Mouse (Mus musculus): ENCODE measurements around the gene Ankrd33b. TPM values are rescaled to one million over a fixed set of nuclear protein-coding genes. Genes with fewer than 3 reads are reported as not detected.

The Ankrd33b gene
- total RNA-seq, 2 experiments from 2014 or later, result 58.7 to 59.4 TPM

DNA sequence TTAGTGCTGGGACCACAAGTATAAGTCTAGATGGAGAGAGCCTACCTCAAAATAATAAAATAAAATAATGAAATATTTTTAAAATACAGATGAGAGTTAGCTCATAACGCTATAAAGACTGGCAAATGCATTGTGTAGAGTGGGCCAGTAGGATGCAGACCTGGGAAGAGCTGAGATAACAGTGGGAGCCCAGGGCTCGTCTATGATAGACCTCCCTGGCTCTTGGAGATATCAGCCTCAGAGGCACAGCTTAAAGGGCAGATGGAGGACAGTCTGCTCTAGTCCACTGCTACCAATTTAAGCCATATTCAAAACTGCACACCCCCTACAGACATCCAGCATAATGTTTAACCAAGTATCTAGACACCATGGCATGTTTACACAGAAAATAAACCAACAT, 86.8 kb downstream of the Ankrd33b start:
- H3K27ac ChIP-seq, result no peak overlapping the region
- no peak for TF ChIP-seq CTCF (conservative IDR thresholded peaks at IDR 0.05)
- DNase-seq (ENCODE audit: low spot score in 2 of 2), result no peak
- H3K4me3 ChIP-seq, result no peak overlapping the region

GRCm38 (mm10) chr15:31280059-31280458, 87.5 kb downstream of the Ankrd33b start:
- Histone ChIP-seq H3K27ac (no peak overlapping the region), H3K4me3 (no peak overlapping the region)
- DNase-seq (ENCODE audit: low spot score in 2 of 2), result no peak
- no peak for TF ChIP-seq CTCF (conservative IDR thresholded peaks at IDR 0.05)

- H3K4me3 ChIP-seq, result no peak overlapping the region
- DNase-seq (ENCODE audit: low spot score in 2 of 2), result no peak
- no peak overlapping the region for H3K27ac ChIP-seq
- no peak for TF ChIP-seq CTCF (conservative IDR thresholded peaks at IDR 0.05)
These were observed 87.9 kb downstream of the Ankrd33b start for GRCm38 (mm10) chr15:31279577-31280004.

DNA sequence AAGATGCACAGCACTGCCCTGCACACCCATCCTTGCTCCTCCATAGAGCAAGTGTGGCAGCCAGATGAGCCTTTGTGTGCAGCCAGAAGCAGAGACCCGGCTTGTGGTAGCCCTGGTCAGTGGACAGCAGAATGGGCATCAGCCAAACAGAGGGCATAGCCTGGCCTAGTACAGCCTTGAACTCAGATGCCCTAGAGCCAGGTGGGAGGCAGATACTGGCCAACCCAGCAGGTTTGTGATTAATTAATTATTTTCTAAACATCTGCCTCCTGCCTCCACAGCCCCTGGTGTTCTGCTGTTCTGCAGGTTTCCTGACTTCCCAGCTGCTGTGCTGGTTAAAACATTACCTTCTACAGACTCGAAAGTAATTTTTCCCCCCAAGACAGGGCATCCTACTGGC, 88.4 kb downstream of the Ankrd33b start:
- no peak for DNase-seq (ENCODE audit: low spot score in 2 of 2)
- Histone ChIP-seq H3K4me3 (no peak overlapping the region), H3K27ac (no peak overlapping the region)
- no peak for TF ChIP-seq CTCF (conservative IDR thresholded peaks at IDR 0.05)

DNA sequence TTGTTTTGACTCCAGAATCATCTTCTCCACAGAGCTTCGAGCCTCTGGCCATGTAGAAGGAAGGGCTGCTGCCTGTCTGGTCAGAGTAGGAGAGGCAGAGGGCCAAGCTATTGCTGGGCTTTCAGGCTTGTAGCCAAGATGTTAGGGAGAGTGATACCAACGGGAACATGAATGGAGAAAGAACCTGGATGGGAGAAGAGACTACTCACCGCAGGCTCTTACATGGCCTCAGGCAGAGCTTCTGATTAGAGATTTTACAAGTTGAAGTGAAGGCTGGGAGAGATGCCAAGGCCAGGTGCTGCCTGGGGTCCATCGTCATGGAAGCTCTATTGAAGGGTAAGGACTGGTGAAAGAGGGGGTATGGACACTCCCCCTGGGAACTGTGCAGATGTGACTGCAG, 89.4 kb downstream of the Ankrd33b start:
- H3K4me3 ChIP-seq, result no peak overlapping the region
- H3K27ac ChIP-seq, result no peak overlapping the region
- no peak for DNase-seq (ENCODE audit: low spot score in 2 of 2)
- no peak for TF ChIP-seq CTCF (conservative IDR thresholded peaks at IDR 0.05)

DNA sequence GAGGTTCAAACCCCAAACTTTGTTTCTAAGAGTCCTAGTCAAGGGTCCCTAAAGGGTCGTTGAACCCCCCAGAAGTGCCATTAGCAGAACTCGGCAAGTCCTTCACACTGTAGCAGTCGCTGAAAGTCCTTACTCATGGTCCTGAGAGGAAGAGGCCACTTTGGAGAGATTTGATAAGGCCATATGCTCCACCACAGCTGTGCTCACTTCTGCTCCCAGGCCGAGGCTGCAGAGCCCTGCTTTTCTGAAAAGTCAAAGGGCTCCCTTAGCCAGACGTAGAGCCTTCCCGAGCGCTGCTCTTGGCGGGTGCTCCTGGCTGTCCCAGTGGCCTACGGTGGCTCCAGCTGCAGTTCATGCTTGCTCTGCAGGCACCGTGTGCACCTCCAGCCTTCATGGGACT, 94.0 kb downstream of the Ankrd33b start:
- DNase-seq (ENCODE audit: low spot score in 2 of 2), result no peak
- Histone ChIP-seq H3K4me3 (no peak overlapping the region), H3K27ac (no peak overlapping the region)
- TF ChIP-seq CTCF (conservative IDR thresholded peaks at IDR 0.05), result no peak

DNA sequence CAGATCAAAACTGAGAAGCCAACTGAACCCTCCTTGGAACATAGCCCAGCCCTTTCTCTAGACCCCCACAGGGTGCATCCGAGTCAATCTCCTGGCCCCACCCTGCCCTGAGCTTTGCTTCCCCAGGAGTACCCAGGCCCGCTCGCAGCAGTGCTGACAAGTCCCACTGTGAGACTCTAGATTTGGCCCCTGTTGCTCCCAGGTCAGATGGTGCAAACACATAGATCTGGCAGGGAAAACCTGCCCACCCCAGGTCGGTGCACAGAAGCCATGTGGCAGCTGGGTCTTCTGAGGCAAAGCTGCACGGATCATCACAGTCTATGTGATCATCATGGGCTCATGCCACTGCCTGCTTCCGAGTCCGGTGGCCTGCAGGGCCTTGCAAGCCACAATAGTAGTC, 94.8 kb downstream of the Ankrd33b start:
- no peak for DNase-seq (ENCODE audit: low spot score in 2 of 2)
- TF ChIP-seq CTCF (conservative IDR thresholded peaks at IDR 0.05), result no peak
- Histone ChIP-seq H3K27ac (no peak overlapping the region), H3K4me3 (no peak overlapping the region)

DNA sequence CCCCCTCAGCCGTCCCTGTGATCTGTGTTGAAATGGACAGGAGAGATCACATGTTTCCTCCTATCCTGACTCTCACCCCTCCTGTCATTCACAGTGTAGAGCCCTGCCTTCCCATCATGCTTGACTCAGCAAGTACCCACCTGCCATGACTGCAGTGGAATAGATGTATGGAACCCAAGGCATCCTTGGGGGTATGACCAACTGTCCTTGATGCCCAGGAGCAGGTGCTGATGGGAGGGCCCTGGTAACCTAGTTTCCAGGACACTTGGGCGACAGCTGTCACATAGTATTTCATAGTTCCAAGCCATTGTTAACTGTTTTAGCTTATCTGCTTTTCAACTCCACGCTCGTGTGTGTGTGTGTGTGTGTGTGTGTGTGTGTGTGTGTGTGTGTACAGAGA, 98.0 kb downstream of the Ankrd33b start:
- Histone ChIP-seq H3K4me3 (no peak overlapping the region), H3K27ac (no peak overlapping the region)
- no peak for TF ChIP-seq CTCF (conservative IDR thresholded peaks at IDR 0.05)
- DNase-seq (ENCODE audit: low spot score in 2 of 2), result no peak

GRCm38 (mm10) chr15:31268148-31268547, 99.4 kb downstream of the Ankrd33b start:
- DNase-seq (ENCODE audit: low spot score in 2 of 2), result no peak
- Histone ChIP-seq H3K4me3 (no peak overlapping the region), H3K27ac (no peak overlapping the region)
- TF ChIP-seq CTCF (conservative IDR thresholded peaks at IDR 0.05), result no peak

DNA sequence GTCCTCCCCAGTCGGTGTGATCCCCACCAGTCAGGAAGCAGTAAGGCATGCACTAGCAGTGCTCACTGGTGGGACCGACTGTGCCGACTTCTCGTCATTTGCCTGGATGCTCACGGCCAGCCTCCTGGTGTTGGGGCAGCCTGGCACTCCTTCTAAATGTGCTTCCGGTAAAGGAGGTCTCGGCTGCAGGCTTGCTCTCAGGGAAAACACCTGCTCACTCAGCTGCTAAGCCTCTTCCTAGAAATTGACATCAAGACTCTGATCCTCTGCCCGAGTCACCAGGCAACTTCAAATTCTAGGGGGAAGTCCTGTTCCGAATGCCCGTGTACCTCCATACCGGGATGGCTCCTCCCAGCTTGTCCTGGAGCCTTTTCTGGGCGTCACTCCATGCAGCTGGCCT, 101.7 kb downstream of the Ankrd33b start:
- Histone ChIP-seq H3K27ac (no peak overlapping the region), H3K4me3 (no peak overlapping the region)
- TF ChIP-seq CTCF (conservative IDR thresholded peaks at IDR 0.05), result no peak
- no peak for DNase-seq (ENCODE audit: low spot score in 2 of 2)

DNA sequence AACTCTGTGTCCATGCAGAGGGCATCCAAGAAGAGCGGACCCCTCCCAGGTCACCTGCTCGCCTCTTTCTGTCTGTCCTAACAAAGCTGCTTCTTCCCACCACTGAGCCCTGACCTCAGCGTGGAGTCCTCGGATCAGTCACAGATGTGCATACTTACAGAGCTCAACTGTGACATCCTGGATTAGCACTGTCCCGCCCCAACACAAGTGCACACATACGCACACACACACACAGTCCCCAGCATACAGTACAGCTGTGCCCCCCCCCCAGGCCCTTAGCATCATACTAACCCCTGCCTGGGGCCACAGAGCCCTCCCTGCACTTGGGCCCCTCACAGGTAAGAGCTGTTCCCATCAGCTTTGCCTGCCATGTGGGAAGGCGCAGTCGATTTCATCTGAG, 102.1 kb downstream of the Ankrd33b start:
- DNase-seq (ENCODE audit: low spot score in 2 of 2), result no peak
- no peak for TF ChIP-seq CTCF (conservative IDR thresholded peaks at IDR 0.05)

DNA sequence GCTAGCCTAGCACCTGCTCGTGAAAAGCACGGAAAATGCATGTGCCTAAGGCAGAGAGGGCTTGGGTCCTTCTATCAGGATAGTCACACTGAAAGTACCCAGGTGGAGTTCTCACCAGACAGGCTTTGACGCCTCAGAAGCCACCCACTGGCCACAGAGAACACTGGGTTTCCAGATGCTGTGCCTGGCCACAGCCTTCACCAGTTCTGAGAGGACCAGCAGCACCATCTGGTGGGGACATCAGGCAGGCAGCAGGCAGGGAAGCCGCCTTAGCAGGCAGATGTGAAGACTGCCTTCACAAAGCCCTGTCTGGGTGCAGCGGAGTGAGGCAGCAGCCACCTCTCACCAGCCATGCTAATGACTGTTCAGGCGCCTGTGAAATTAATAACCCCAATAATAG, 102.7 kb downstream of the Ankrd33b start:
- DNase-seq (ENCODE audit: low spot score in 2 of 2), result peak; percentile 83 to 88
- peak; percentile 97 for TF ChIP-seq CTCF (conservative IDR thresholded peaks at IDR 0.05)
- H3K27ac ChIP-seq, result no peak overlapping the region
- H3K4me3 ChIP-seq, result no peak overlapping the region

More for the DNA sequence above, 102.1 kb downstream of the Ankrd33b start:
- Histone ChIP-seq H3K4me3 (no peak overlapping the region), H3K27ac (no peak overlapping the region)

DNA sequence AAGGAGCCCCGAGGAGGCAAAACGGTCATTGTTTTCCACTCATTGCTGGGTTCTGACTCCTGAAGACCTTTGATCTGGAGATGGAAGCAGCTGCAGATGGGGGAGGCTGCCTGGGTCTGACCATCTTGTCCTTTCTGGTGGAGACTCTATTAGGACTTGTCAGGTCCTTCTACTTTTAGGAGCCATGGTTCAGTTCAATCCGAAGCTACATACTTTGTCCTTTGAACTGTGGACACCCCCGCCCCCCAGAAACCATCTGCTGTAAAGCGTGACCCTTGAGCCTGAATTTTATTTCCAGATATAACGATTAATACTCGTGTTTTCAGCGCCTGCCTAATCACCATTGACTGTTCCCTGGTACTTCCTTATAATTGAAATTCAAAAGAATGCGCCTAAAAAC, 105.2 kb downstream of the Ankrd33b start:
- no peak overlapping the region for H3K4me3 ChIP-seq
- no peak for DNase-seq (ENCODE audit: low spot score in 2 of 2)
- no peak overlapping the region for H3K27ac ChIP-seq
- no peak for TF ChIP-seq CTCF (conservative IDR thresholded peaks at IDR 0.05)

DNA sequence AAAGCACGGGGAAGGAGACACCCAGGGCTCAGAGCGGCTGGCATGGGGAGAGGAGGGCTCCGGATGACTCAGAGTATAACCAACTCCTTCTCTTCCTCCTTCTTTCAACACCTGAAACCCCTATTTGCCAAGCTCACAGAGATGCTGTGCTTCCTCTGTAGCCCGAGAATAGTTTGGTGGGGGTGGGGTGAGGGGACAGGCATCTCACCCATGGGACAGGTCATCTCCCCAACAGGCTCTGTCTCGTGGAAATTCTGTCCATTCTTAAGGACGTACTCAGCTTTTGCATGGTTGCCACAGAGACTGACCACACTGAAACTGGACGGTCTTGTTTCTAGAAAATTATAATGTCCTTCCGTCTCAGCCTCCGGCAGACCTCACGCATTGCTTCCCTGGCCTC, 106.4 kb downstream of the Ankrd33b start:
- Histone ChIP-seq H3K27ac (no peak overlapping the region), H3K4me3 (no peak overlapping the region)
- no peak for DNase-seq (ENCODE audit: low spot score in 2 of 2)
- TF ChIP-seq CTCF (conservative IDR thresholded peaks at IDR 0.05), result no peak
